Mouse (Mus musculus): ENCODE data around the gene Fn1. TPM values are rescaled to one million over a fixed set of nuclear protein-coding genes. Genes with fewer than 3 reads are reported as not detected.
A peak's percentile ranks its signal among the peaks of the same experiment; 100 is the strongest.

Fn1 gene
- 33.2 and 35.5 TPM in 2 replicates for polyA plus RNA-seq (2015; fragmentation: Nextera tagmentation; extraction: Ambion mirVana)

- Histone ChIP-seq H3K9ac (replicated peaks) (peak within 1 kb of the TSS; percentile 68), H3K9me3 (no peaks in the 10 kb centered on the region), H3K4me3 (replicated peaks) (peak within 1 kb of the TSS; percentile 75), H3K27me3 (peaks cover 57% of the 10 kb centered on the region), H3K36me3 (no peaks in the 10 kb centered on the region; the same call in 1 of the 2 replicates), H3K4me1 (replicated peaks) (peaks cover 9% of the 10 kb centered on the region), H3K27ac (peak within 1 kb of the TSS; percentile 51; the same call in 1 of the 2 replicates), H3K4me2 (replicated peaks) (peak within 1 kb of the TSS; percentile 94)
- under 1% methylated on average over 61 of the region's 63 CpGs for WGBS
- ATAC-seq = peak; percentile 96
Measured at GRCm38 (mm10) chr1:71652551-71653399, at the start of gene Fn1. TSS of gene Fn1 (minus strand) at chr1:71653200.

- Histone ChIP-seq H3K9me3 (no peaks in the 10 kb centered on the region), H3K27me3 (no peaks in the 10 kb centered on the region), H3K4me1 (replicated peaks) (no peaks in the 10 kb centered on the region), H3K36me3 (no peaks in the 10 kb centered on the region), H3K9ac (replicated peaks) (no peak overlapping the region), H3K4me2 (replicated peaks) (no peak overlapping the region), H3K27ac (no peak overlapping the region), H3K4me3 (replicated peaks) (no peak overlapping the region)
- WGBS = 85% methylated on average over 3 of the region's 3 CpGs
- no peak for ATAC-seq
Measured at GRCm38 (mm10) chr1:71696093-71696492, 43.1 kb upstream of the Fn1 start.

DNA sequence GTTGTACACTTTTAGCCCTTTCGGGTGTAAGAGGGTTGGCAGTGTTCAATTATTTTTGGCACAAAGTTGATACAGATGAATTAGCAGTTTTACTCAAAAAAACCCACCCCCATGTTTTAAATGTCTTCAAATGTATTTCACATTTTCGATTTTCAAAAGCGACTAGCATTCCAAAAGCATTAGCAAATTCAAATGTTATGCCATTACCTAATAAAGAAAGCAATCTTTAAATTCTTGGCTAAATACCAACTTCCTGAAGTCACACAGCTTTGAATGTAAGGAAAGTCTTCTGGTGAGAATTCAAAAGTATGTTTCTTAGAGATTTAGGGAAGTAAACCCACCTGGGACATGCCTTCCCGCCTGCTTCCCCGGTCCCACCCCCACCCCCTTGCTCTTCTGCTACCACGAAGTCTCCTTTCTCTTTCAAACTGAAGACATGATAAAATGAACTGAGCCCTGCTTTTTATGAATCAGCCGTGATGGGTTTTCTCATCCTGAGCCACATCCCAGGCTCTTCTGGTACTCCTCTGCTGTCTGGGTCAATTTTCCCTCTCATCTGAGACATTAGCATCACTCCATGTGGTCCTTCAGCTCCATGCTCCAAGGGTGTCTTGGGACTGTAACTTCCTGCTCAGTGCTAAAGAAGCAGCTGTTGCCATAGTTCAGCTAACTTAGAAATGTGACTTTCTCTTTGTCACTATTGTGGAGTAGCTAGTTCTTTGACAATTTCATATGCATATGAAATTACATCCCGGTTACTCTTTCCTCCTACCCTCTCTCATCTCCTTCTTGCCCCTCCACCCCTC, 38.7 kb upstream of the Fn1 start:
- no peak for ATAC-seq
- 79% methylated on average over 8 of the region's 8 CpGs for WGBS
- H3K36me3 ChIP-seq = no peaks in the 10 kb centered on the region

DNA sequence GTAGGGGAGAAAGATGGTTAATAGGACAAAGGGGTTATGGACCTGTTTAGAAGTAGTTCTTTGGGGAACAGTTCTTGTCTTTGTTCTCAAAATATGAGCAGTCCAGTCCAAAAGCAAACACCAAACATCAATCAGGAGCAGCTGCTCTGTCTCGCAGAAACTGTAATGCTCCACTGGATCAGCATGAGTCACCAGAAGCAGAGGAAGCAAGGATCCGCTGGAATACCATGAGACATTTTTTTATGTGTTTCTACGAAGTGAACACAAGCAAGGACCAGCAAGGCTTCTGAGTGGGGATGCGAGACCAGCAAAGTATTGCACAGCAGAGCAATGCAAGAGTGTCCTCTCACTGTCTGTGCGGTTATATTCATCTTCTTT, 35.9 kb upstream of the Fn1 start:
- 92% methylated on average over 5 of the region's 5 CpGs for WGBS
- Histone ChIP-seq H3K27ac (no peak overlapping the region), H3K36me3 (no peaks in the 10 kb centered on the region), H3K4me3 (replicated peaks) (no peak overlapping the region), H3K9ac (replicated peaks) (no peak overlapping the region), H3K9me3 (no peaks in the 10 kb centered on the region), H3K4me1 (replicated peaks) (no peaks in the 10 kb centered on the region), H3K27me3 (no peaks in the 10 kb centered on the region), H3K4me2 (replicated peaks) (no peak overlapping the region)
- ATAC-seq = no peak

More for the DNA sequence above, 38.7 kb upstream of the Fn1 start:
- Histone ChIP-seq H3K9ac (replicated peaks) (no peak overlapping the region), H3K4me1 (replicated peaks) (no peaks in the 10 kb centered on the region), H3K4me2 (replicated peaks) (no peak overlapping the region), H3K4me3 (replicated peaks) (no peak overlapping the region), H3K27me3 (no peaks in the 10 kb centered on the region), H3K9me3 (no peaks in the 10 kb centered on the region), H3K27ac (no peak overlapping the region)

DNA sequence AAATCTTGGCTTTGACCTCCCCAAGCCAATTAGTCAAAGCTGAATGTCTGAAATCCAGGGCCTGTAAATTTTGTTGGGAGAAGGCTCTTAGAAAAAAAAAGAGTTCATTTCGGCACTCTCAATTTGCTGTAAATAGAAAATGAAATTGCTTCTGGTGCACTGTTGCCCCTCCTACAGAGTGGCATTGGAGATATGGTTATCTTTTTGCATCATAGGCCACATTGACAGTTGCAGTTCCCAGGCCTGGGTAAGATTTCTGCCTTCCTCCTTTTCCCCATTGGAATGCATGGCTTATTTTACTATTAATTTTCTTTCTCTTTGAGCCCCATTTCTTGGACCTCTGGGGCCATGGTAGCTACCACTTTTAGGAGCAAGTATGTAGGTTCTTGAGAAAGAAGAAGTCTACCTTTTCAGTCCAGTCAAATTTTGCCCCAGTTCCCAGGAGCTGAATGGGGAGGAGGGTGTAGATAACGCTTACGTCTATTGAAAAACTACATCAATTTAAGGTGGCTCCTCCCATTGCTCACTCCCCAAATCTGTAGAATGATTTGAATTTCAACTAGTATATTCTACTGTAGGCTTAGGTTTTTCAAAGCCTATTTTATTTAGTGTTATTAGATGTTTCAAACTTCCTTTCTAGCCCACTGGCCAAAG, 35.4 kb upstream of the Fn1 start:
- no peak for ATAC-seq
- Histone ChIP-seq H3K27ac (no peak overlapping the region), H3K9me3 (no peaks in the 10 kb centered on the region), H3K4me1 (replicated peaks) (no peaks in the 10 kb centered on the region), H3K9ac (replicated peaks) (no peak overlapping the region), H3K36me3 (no peaks in the 10 kb centered on the region), H3K4me2 (replicated peaks) (no peak overlapping the region), H3K27me3 (no peaks in the 10 kb centered on the region), H3K4me3 (replicated peaks) (no peak overlapping the region)
- 91% methylated on average over 3 of the region's 3 CpGs for WGBS

DNA sequence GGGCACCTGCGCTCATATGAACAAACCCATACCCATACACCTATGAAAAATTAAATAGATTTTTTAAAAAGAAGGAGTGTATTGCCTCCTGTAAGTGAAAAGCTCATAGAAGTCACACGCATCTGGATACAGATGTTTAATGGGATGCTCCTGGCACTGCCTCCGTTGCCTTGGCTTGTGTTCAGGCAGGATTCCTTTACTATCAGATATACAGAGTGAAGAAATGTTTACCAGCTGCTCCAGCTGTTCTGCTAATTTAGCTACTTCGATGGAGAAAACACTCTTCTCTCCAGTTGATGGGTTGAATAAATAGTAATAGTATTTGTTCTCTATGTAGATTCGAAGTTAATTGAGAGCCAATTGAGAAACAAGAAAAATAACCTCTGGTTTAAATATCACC, 33.8 kb upstream of the Fn1 start:
- 92% methylated on average over 5 of the region's 5 CpGs for WGBS

GRCm38 (mm10) chr1:71683736-71684135, 30.7 kb upstream of the Fn1 start:
- 82% methylated on average over 6 of the region's 6 CpGs for WGBS
- Histone ChIP-seq H3K9ac (replicated peaks) (no peak overlapping the region), H3K4me1 (replicated peaks) (no peaks in the 10 kb centered on the region), H3K4me3 (replicated peaks) (no peak overlapping the region), H3K27me3 (no peaks in the 10 kb centered on the region), H3K36me3 (no peaks in the 10 kb centered on the region), H3K4me2 (replicated peaks) (no peak overlapping the region), H3K27ac (no peak overlapping the region), H3K9me3 (no peaks in the 10 kb centered on the region)
- no peak for ATAC-seq

More for the DNA sequence above, 33.8 kb upstream of the Fn1 start:
- Histone ChIP-seq H3K27me3 (no peaks in the 10 kb centered on the region), H3K9me3 (no peaks in the 10 kb centered on the region), H3K27ac (no peak overlapping the region), H3K36me3 (no peaks in the 10 kb centered on the region), H3K9ac (replicated peaks) (no peak overlapping the region), H3K4me1 (replicated peaks) (no peaks in the 10 kb centered on the region), H3K4me2 (replicated peaks) (no peak overlapping the region), H3K4me3 (replicated peaks) (no peak overlapping the region)
- no peak for ATAC-seq

GRCm38 (mm10) chr1:71682194-71682715, 29.3 kb upstream of the Fn1 start:
- H3K4me2 ChIP-seq (replicated peaks) = no peak overlapping the region
- ATAC-seq = no peak
- no peak overlapping the region for H3K27ac ChIP-seq
- 63% methylated on average over 5 of the region's 5 CpGs for whole genome bisulfite sequencing
- H3K27me3 ChIP-seq = no peaks in the 10 kb centered on the region
- H3K9ac ChIP-seq (replicated peaks) = no peak overlapping the region
- no peaks in the 10 kb centered on the region for H3K9me3 ChIP-seq
- no peaks in the 10 kb centered on the region for H3K36me3 ChIP-seq
- H3K4me3 ChIP-seq (replicated peaks) = no peak overlapping the region
- no peaks in the 10 kb centered on the region for H3K4me1 ChIP-seq (replicated peaks)

GRCm38 (mm10) chr1:71681306-71681705, 28.3 kb upstream of the Fn1 start:
- no peak for ATAC-seq
- Histone ChIP-seq H3K4me3 (replicated peaks) (no peak overlapping the region), H3K4me2 (replicated peaks) (no peak overlapping the region), H3K9me3 (no peaks in the 10 kb centered on the region), H3K27ac (no peak overlapping the region), H3K27me3 (no peaks in the 10 kb centered on the region), H3K9ac (replicated peaks) (no peak overlapping the region), H3K4me1 (replicated peaks) (no peaks in the 10 kb centered on the region), H3K36me3 (no peaks in the 10 kb centered on the region)
- 16% methylated on average over 2 of the region's 2 CpGs for WGBS

GRCm38 (mm10) chr1:71680046-71680672, 27.2 kb upstream of the Fn1 start:
- H3K4me2 ChIP-seq (replicated peaks) = no peak overlapping the region
- no peak overlapping the region for H3K27ac ChIP-seq
- no peaks in the 10 kb centered on the region for H3K27me3 ChIP-seq
- no peaks in the 10 kb centered on the region for H3K9me3 ChIP-seq
- WGBS = 76% methylated on average over 8 of the region's 8 CpGs
- H3K4me3 ChIP-seq (replicated peaks) = no peak overlapping the region
- ATAC-seq = no peak
- no peaks in the 10 kb centered on the region for H3K4me1 ChIP-seq (replicated peaks)
- no peaks in the 10 kb centered on the region for H3K36me3 ChIP-seq
- no peak overlapping the region for H3K9ac ChIP-seq (replicated peaks)

- Histone ChIP-seq H3K4me3 (replicated peaks) (no peak overlapping the region), H3K36me3 (no peaks in the 10 kb centered on the region), H3K27me3 (no peaks in the 10 kb centered on the region), H3K9me3 (no peaks in the 10 kb centered on the region), H3K4me2 (replicated peaks) (no peak overlapping the region), H3K4me1 (replicated peaks) (peaks cover 11% of the 10 kb centered on the region), H3K9ac (replicated peaks) (no peak overlapping the region), H3K27ac (no peak overlapping the region)
- no peak for ATAC-seq
- WGBS = 63% methylated on average over 2 of the region's 2 CpGs
Measured at GRCm38 (mm10) chr1:71675420-71675819, 22.4 kb upstream of the Fn1 start.

Measured in midbrain, embryonic 13.5 days (tissue).